Mouse (Mus musculus) heart, postnatal 0 days (tissue): ENCODE results near the gene Armh2. TPM values are rescaled to one million over a fixed set of nuclear protein-coding genes. Genes with fewer than 3 reads are reported as not detected.
A peak's percentile ranks its signal among the peaks of the same experiment; 100 is the strongest.

Source experiments
- ATAC-seq: fragments of 200-750 bp; cut with Nextera tagmentation; 2 replicates; pipeline ENCODE4 v1.8.0; 2017; ENCODE audit warnings: low read depth, moderate number of reproducible peaks, moderate library complexity; ENCODE audit not compliant: insufficient read depth
- DNase-seq: peaks from one replicate; pipeline ENCODE4 v3.0.0-alpha.2; 2016; ENCODE audit warnings: low spot score
- H3K27ac ChIP-seq: fragments of 300-500 bp; sonication (generic); 2 replicates; pipeline ENCODE4 v1.5.1; 2014; ENCODE audit warnings: low read depth, mild to moderate bottlenecking
- H3K27me3 ChIP-seq: fragments of 300-500 bp; sonication (generic); 2 replicates; pipeline ENCODE4 v1.6.1; 2014; ENCODE audit warnings: low read length, mixed read lengths; ENCODE audit not compliant: control insufficient read depth, insufficient read depth
- H3K36me3 ChIP-seq: fragments of 300-500 bp; sonication (generic); replicated peaks from 2 replicates; pipeline ENCODE4 v1.6.1; 2014; ENCODE audit warnings: low read length, mixed read lengths; ENCODE audit not compliant: control insufficient read depth, insufficient read depth
- H3K4me1 ChIP-seq: fragments of 300-500 bp; sonication (generic); 2 replicates; pipeline ENCODE4 v1.6.1; 2014; ENCODE audit warnings: antibody characterized with exemption; ENCODE audit not compliant: control insufficient read depth, insufficient read depth
- H3K4me2 ChIP-seq: fragments of 300-500 bp; sonication (generic); 2 replicates; pipeline ENCODE4 v1.6.1; 2014; ENCODE audit warnings: low read depth, mild to moderate bottlenecking, low read length, moderate library complexity
- H3K4me3 ChIP-seq: fragments of 300-500 bp; sonication (generic); 2 replicates; pipeline ENCODE4 v1.5.1; 2014; ENCODE audit warnings: low read depth, low read length
- H3K9ac ChIP-seq: fragments of 300-500 bp; sonication (generic); replicated peaks from 2 replicates; pipeline ENCODE4 v1.6.1; 2014; ENCODE audit warnings: low read depth, low read length, mixed read lengths
- H3K9me3 ChIP-seq: fragments of 300-500 bp; sonication (generic); replicated peaks from 2 replicates; pipeline ENCODE4 v1.6.1; 2016; ENCODE audit warnings: low read length; ENCODE audit not compliant: control insufficient read depth
- CTCF ChIP-seq: IDR thresholded peaks from 2 replicates; pipeline ENCODE4 v1.5.1; 2016; ENCODE audit warnings: antibody characterized with exemption, control low read depth, low read depth
- EP300 ChIP-seq: IDR thresholded peaks from 2 replicates; pipeline ENCODE4 v1.6.1; 2016; ENCODE audit warnings: antibody characterized with exemption, low read depth
- WGBS: fragments of 180-500 bp; shearing (Covaris S2); extraction: QIAGEN DNeasy Blood & Tissue Kit; methylation state at CpG from one replicate; pipeline ENCODE4 v1.1.7; 2014; 5-methylcytosine and 5-hydroxymethylcytosine counted together
- polyA plus RNA-seq: library from polyadenylated mRNA; unstranded; fragments of >200 nt; fragmentation: Nextera tagmentation; extraction: Ambion mirVana; gene quantifications from 2 replicates; pipeline ENCODE4 v1.2.1, GENCODE M21; 2015
- total RNA-seq: library from RNA; depleted of rRNA; stranded (reverse); fragments of >200 nt; gene quantifications from 2 replicates; pipeline ENCODE4 v1.2.3, GENCODE M21; 2014; ENCODE audit warnings: low replicate concordance

Armh2 gene
- total and polyA plus RNA-seq, 2 experiments from 2014 or later, result not detected

DNA sequence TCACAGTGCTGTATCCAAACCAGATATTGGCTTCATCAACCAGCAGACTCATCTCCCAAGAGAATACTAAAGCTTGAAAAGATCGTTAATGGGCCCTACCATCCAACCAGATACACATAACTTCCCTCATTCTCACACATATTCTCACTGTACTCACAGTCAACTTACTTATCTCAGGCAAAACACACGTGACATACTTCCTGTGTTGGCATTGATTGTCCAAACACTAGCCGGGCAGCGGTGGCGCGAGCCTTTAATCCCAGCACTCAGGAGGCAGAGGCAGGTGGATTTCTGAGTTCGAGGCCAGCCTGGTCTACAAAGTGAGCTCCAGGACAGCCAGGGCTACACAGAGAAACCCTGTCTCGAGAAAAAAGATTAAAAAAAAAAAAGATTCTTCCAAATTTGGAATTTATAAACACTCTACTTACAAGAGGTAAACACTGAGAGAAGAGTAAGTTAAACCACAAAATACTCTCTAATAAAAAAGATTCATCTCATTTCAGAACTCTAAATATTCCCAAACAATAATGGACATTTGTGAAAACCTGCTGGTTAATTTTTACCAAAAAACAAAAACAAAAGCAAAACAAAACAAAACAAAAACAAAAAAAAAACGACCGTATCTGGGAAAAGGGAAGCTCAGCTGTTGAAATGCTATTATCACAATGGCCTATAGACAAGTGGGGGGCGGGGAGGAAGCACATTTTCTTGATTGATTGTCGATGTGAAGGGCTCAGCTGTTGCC, 17.0 kb downstream of the Armh2 start:
- DNase-seq (no peak), ATAC-seq (no peak)
- TF ChIP-seq CTCF (no peak), EP300 (no peak)
- Histone ChIP-seq H3K9me3 (no peaks in the 10 kb centered on the region), H3K27me3 (no peaks in the 10 kb centered on the region), H3K36me3 (peaks cover 65% of the 10 kb centered on the region), H3K4me3 (no peak overlapping the region), H3K4me2 (no peak overlapping the region), H3K9ac (no peak overlapping the region), H3K4me1 (peaks cover 11% of the 10 kb centered on the region; the same call in 1 of the 2 replicates), H3K27ac (no peak overlapping the region)
- 76% methylated on average over 12 of the region's 12 CpGs for WGBS

DNA sequence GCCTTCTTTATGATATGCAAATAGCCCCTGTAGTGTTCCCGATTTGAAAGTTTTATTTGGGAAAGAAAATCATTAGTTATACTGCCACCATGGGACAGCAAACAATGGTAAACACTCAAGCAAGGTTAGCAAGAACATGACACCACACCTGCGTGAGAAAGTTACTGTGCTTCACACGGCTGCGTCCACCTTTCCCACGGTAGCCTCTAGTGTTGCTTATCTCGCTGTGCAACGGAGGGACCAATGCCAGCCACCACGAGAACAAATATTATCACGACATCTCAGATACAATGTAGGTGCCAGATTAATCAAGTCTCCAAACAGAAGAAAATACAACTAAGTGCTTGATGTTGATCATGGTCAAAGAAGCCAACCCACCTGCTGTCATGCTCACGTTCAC, 18.4 kb downstream of the Armh2 start:
- 79% methylated on average over 10 of the region's 10 CpGs for WGBS
- ATAC-seq, result no peak
- peaks cover 52% of the 10 kb centered on the region for H3K36me3 ChIP-seq

DNA sequence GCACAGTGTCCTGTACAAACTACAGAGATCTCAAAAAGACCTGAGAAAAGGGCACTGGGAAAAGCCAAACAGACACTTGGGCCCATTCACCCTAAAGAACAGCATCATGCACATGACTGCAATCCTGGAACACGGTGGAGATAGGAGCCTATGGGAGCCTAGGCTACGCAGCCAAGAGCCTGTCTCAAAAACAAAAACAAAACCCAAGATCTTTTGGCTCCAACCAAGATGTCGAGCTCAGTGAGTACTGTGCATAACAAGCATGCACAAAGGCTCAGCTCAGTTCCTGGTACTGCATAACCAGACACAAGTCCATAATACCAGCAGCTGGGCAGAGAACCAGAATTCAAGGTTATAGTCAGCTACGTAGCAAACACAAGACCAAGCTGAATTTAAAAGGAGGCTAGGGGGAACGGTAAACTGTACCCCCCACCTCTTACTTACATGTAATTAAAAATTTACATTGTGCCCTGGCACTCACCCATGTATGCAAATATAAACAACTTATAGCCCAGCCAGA, 19.4 kb downstream of the Armh2 start:
- no peak for ATAC-seq
- no peaks in the 10 kb centered on the region for H3K27me3 ChIP-seq

More for the DNA sequence above, 18.4 kb downstream of the Armh2 start:
- Histone ChIP-seq H3K9ac (no peak overlapping the region), H3K4me2 (no peak overlapping the region), H3K27ac (no peak overlapping the region), H3K4me3 (no peak overlapping the region), H3K9me3 (no peaks in the 10 kb centered on the region), H3K27me3 (no peaks in the 10 kb centered on the region), H3K4me1 (peaks cover 11% of the 10 kb centered on the region; the same call in 1 of the 2 replicates)
- TF ChIP-seq EP300, result no peak
- no peak for TF ChIP-seq CTCF
- no peak for DNase-seq

GRCm38 (mm10) chr13:24761083-24761402, 20.0 kb downstream of the Armh2 start:
- H3K9ac ChIP-seq, result peak overlapping the region; percentile 57
- no peaks in the 10 kb centered on the region for H3K27me3 ChIP-seq
- peak overlapping the region; percentile 65 for H3K4me2 ChIP-seq
- peak overlapping the region; percentile 93 for H3K27ac ChIP-seq
- peak overlapping the region; percentile 83 for H3K4me3 ChIP-seq
- WGBS, result 4% methylated on average over 10 of the region's 10 CpGs
- DNase-seq (no peak), ATAC-seq (no peak)
- TF ChIP-seq CTCF (0 out of 2 replicates have a peak, but pooled peaks have one; percentile 1), EP300 (no peak)
- H3K9me3 ChIP-seq, result no peaks in the 10 kb centered on the region
- H3K36me3 ChIP-seq, result peaks cover 36% of the 10 kb centered on the region
- H3K4me1 ChIP-seq, result peaks cover 11% of the 10 kb centered on the region; the same call in 1 of the 2 replicates

More for the DNA sequence above, 19.4 kb downstream of the Armh2 start:
- Histone ChIP-seq H3K27ac (peak overlapping the region; percentile 93), H3K4me2 (peak overlapping the region; percentile 65), H3K4me1 (peaks cover 11% of the 10 kb centered on the region; the same call in 1 of the 2 replicates), H3K9me3 (no peaks in the 10 kb centered on the region), H3K36me3 (peaks cover 42% of the 10 kb centered on the region), H3K4me3 (peak overlapping the region; percentile 83), H3K9ac (peak overlapping the region; percentile 57; the same call in 1 of the 2 replicates)
- TF ChIP-seq CTCF, result no peak
- no peak for TF ChIP-seq EP300
- 28% methylated on average over 5 of the region's 5 CpGs for WGBS
- peak; percentile 36 for DNase-seq

DNA sequence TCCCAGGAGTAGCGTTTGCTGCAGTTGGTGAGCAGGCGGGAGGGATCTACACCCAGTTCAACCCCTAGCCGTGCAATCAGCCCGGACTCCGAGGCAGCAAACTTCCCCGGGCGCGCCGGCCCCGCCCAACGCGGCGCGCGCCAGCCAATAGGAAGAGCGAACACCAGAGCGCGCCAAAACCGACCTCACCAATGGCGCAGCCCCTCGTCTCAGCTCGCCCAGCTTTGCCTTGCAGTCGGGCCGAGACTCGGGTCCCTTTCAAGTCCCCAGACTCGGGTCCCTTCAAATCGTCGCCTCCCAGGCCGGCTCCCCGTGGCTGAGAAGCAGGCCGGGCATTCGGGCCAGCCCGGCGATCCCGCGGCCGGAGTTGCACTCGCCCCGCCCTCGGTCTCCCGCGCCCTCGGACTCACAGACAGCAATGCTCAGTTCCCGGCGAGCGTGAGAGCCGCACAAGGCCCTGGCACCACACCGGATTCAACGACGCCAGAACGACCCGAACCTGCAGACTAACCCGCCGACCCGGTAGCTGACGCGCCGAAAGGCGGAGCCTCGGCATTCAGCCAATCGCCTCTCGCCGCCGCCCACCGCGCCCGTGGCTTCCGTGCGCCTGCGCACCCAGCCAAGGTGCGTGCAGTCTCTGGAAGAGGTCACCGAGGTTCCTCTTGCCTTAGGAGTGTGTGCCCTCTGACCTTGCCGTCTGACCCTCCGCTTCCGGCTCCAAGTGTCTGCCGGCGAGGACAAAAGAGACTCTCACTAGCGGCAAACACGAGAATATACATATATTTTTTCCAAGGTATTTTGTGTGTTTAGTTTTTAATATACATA, 20.6 kb downstream of the Armh2 start, which contains the start of gene Gmnn:
Gene Gmnn (minus strand): TSS at position 521 of the 825 bp plus-strand sequence.
- ATAC-seq (peak; percentile 97), DNase-seq (peak; percentile 93)
- WGBS, result under 1% methylated on average over 79 of the region's 79 CpGs
- Histone ChIP-seq H3K27me3 (no peaks in the 10 kb centered on the region), H3K4me1 (peaks cover 11% of the 10 kb centered on the region; the same call in 1 of the 2 replicates), H3K4me3 (peak within 1 kb of the TSS; percentile 83), H3K36me3 (peaks cover 30% of the 10 kb centered on the region), H3K9ac (peak within 1 kb of the TSS; percentile 57), H3K27ac (peak within 1 kb of the TSS; percentile 93), H3K4me2 (peak within 1 kb of the TSS; percentile 65), H3K9me3 (no peaks in the 10 kb centered on the region)
- TF ChIP-seq CTCF (no peak), EP300 (no peak)
